Mouse (Mus musculus) gastrocnemius, postnatal 14 days (tissue): ENCODE measurements around the gene Ano6. TPM values are rescaled to one million over a fixed set of nuclear protein-coding genes. Genes with fewer than 3 reads are reported as not detected.
"Not testable (repeated sequence)": the region's sequence is repeated elsewhere in the genome, so short reads cannot be mapped to it uniquely, and the experiment has no call there.

Experiments used
- DNase-seq: peaks from one replicate; pipeline ENCODE4 v3.0.0; 2021; ENCODE audit warnings: mixed read lengths
- intact Hi-C: fragments of 180-260 bp; cut with DNase I; formaldehyde crosslinking; loops from one replicate; pipeline ENCODE4 v1.15.1; 2025; ENCODE audit warnings: low total_unique reads
- total RNA-seq, 2 experiments: library from RNA; stranded (reverse); gene quantifications; 2 replicates each; pipeline ENCODE4 v1.2.3; 2021

Gene Ano6
- total RNA-seq, 2 experiments from 2014 or later: 41.5 to 51.9 TPM

- intact Hi-C loops: no loop called here
- DNase-seq: no peak
Observed at GRCm38 (mm10) chr15:95812821-95813571, 22.4 kb downstream of the Ano6 start.

DNA sequence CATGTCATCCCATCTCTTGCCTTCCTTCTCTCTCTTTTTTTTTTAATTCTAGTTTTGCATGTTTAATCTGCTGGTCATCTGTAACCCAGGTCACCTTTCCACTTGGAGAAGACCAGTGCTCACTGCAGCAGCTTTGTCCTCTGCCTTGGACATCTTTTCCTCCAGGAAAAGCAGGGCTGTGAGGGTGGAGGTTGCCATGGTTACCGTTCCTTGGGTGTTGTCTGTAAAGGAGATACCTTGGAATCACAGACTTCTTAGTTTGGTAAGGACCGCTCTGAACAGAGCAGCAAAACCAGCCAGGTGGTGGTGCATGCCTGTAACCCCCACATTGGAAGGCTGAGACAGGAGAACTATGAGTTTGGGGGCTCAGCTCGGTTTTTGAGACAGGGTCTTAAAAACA is 26.9 kb downstream of the Ano6 start:
- no peak for DNase-seq
- intact Hi-C loops: no loop called here

DNA sequence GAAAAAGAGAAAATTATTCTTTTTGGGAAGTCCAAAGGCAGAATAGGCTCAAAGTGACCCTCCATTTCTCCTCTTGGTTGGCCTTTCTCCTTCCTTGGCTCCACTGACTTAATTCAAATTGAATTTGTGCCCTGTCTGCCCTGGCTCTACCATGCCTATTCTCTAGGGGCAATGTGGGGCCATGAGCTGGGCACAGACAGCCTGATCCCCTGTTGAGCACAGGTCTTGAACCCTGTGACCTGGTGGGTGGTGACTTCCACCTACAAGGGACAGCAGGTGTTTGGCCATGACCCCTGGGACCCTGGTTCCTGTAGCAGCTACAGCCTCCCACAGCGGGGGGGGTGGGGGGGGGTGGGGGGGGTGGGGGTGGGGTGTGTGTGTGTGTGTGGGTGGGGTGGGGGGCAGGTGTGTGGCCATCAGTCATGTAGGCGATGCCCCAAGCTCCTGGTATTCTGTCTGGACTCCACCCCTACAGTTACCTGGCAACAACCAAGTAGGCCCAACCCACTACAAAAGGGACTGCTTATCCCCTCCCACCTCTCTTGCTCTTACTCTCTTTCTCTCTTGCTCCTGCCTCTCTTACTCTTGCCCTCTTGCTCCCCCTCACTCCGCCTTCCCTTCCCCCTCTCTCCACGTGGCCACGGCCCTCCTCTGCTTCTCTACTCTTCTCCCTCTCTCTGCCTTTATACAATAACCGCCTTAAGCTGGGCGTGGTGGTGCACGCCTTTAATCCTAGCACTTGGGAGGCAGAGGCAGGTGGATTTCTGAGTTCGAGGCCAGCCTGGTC is 28.8 kb downstream of the Ano6 start:
- intact Hi-C loops: no loop called here

GRCm38 (mm10) chr15:95820142-95820541 is 29.5 kb downstream of the Ano6 start:
- intact Hi-C loops: no loop called here
- DNase-seq: no peak

More for the DNA sequence above, 28.8 kb downstream of the Ano6 start:
- no peak for DNase-seq

GRCm38 (mm10) chr15:95820678-95821077 is 30.0 kb downstream of the Ano6 start:
- no peak for DNase-seq
- intact Hi-C loops: no loop called here

DNA sequence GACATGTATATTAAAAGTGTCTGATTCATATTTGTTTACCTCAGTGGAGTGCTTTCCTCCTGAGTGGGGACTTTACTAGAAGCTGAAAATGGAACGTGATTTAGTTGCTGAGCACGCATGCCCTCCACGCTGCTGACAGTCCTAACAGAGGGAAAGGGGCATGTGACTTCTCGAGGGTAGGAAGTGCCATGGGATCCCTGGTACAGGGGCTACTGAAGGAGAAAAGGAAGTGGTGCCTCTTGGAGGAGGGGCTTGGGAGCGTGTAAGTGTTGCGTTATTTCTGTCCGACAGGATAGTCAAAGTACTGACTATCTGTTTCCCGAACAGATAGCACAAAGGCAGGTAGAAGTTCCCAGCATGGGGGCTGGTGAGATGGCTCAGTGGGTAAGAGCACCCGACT is 31.5 kb downstream of the Ano6 start:
- intact Hi-C loops: no loop called here
- no peak for DNase-seq

DNA sequence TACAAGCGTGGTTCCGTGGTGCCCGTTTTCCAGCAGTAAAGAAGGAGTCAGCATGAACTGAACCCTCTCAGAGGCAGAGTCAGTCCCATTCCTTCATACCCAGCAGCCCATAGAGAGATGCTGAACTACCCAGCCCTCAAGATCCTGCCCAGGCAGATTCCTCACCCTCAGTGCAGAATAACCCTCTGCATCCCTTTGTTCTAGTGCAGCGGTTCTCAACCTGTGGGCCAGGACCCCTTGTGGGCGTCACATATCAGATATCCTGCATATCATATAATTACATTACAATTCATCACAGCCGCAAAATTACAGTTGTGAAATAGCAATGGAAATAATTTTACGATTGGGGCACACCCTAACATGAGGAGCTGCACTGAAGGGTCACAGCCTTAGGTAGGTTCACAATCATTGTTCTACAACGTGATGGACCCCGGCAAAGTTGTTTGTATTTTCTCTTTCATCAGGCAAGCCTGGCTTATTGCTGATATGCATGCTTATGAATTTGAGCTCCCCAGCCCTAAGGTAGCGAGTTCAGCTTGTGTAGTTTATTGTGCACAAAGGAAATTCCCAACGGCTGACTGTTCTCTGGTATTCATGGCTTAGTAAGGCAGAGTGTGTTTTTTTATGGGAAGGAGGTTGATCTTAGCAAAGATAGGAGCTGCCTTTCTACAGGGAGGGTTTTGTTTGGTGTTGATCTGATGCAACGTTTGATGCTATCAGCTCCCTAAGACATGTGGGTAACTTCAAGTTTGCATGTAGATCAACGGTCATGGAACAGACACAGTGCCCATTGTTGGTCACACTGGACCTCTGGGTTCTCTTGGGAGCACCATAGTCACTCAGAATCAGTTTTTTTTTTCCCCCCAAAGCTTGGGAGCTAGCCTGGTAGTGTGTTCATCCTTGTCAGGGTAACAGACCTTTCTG is 33.0 kb downstream of the Ano6 start:
- no peak for DNase-seq
- intact Hi-C loops: no loop called here

- intact Hi-C loops: no loop called here
- DNase-seq: no peak
Observed at GRCm38 (mm10) chr15:95826516-95826915, 35.9 kb downstream of the Ano6 start.

DNA sequence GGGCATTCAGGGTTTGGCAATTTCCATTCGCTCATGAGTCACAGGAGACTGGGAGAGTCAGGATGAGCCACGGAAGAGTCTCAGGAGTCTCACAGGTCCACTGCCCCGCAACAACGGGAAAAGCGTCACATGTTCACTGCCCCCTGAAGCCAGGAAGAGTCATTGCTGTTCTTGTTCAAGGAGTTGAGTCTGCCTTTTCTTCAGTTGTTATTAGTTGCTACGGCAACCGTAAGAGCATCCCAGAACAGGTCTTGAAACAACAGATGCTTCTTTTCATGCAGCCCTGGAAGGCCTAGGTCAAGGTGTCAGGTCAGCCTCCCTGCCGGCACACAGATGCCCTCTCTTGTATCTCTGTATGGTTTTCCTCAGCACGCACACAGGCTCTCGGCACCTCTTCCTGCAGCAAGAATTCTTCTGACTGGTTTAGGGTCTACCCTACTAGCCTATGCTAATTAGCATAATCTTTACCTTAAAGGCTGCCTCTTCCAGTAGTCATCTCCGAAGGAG is 36.9 kb downstream of the Ano6 start:
- no peak for DNase-seq
- intact Hi-C loops: no loop called here

GRCm38 (mm10) chr15:95828018-95828646 is 37.5 kb downstream of the Ano6 start:
- DNase-seq, intact Hi-C loops: not testable (repeated sequence)

GRCm38 (mm10) chr15:95828647-95829254 is 38.1 kb downstream of the Ano6 start:
- no peak for DNase-seq
- intact Hi-C loops: no loop called here

DNA sequence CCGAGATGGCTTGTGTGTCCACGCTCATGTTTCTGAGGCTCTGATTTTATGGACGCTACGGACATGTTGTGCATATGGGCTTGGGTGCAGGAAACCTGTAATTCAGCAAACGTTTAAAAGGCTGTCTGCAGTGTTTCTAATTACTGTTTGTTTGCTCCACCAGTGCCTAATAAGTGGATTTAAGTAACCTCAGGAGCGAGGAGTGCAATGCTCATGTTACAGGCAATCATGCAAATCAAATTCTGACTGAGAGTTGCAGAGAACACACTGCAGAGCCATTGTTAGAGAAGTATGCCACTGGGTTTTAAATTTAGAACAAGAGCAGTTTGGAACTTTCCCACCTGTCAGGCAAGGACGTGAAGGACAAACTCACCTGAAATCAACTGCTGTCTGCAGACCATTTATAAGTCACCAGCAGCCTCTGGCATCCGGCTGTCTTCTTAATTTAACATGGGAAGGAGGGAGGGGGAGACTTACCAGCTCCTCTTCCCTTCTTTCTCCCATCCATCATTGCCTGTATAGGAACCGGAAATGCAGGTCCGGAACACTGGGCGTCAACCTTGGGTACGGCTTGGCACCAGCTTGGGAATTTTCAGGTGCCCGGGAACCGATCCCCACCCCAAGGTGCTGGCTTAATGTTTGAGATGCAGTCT is 39.0 kb downstream of the Ano6 start:
- intact Hi-C loops: no loop called here
- DNase-seq: no peak

DNA sequence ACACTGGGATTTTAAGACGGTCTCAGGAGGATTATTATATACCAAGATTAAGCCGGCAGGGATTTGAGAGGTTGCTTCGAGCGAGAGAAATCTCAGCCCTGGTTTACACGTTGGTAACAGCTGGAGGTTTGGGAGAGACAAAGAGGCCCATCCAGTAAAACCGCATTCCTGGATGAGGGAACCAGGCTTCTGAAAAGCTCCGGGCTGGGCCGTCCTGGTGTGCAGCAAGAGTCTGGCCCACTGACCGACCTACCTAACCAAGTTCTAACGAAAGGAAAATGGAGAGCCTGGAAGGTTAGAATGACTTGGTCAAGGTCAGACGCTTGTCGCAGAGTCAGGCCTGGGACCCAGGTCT is 39.5 kb downstream of the Ano6 start:
- DNase-seq: no peak
- intact Hi-C loops: no loop called here

DNA sequence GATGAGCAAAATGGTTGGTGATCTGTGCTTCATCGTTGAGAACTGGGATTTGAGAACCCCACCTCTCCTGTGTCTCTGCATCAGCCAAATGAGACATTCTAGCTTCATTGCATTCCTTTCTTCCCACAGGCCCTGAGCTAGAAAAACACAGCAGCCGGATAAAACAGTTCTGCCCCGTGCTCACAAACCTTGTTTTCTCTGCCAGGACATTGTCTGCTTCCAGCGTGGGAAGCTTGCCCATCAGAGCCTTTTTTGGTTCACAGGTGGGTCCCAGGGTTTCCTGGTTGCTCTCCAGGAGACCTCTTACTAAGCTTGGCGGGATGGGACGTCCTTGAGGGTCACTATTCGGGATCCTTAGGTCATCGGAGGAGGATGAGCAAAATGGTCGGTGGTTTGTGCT is 42.6 kb downstream of the Ano6 start:
- intact Hi-C loops: no loop called here
- DNase-seq: no peak

GRCm38 (mm10) chr15:95836077-95836476 is 45.4 kb downstream of the Ano6 start:
- intact Hi-C loops: no loop called here
- DNase-seq: no peak

- intact Hi-C loops: no loop called here
- DNase-seq: no peak
Observed at GRCm38 (mm10) chr15:95836646-95837434, 46.2 kb downstream of the Ano6 start.

DNA sequence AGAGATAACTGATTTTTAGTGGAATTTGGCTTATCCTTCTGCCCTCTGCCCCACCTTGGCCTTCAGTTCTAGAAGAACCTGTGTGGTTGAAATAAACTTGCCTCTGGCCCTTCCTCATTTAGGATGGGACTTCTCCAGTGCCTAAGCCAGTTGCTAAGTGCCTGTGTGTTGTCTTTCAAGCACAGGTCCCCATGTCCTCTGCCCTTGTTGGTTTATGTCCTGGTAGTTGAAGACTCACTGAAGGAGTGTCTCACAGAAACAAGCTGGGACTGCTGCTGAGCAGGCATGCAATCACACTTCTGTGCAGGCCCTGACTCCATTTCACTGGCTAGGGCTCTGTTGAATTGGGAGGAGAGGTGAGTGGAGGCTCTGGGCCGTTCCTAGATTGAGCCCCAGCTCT is 46.9 kb downstream of the Ano6 start:
- DNase-seq: no peak
- intact Hi-C loops: no loop called here
